Mouse (Mus musculus): Measurements from ENCODE around the gene Atp6ap1l.
"Not testable (repeated sequence)": the region's sequence is repeated elsewhere in the genome, so short reads cannot be mapped to it uniquely, and the experiment has no call there.

Atp6ap1l gene

GRCm38 (mm10) chr13:90905176-90905575 lies at the start of gene Atp6ap1l:
TSS of gene Atp6ap1l (minus strand) at chr13:90905355.
- DNase-seq (ENCODE audit: low read depth, low spot score), result no peak

DNA sequence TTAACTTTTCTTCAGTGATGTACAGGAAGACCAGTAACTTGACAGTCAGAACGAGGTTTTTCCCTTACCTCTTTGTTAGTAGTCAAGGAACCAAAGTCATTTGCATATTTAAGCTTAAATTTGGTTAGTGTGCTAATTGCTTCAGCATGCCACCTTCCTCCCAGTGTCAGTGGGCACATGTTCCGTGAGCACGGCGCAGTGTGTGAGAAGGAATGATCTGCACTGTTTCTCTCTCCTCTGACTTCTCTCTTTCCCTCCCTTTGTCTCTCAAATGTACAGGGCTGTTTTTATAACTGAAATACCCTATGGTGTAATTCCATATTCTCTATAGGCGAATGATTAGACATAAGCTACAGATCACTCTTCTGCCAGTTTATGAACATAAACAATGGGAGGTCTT lies 34.4 kb upstream of the Atp6ap1l start:
- DNase-seq (ENCODE audit: low read depth, low spot score), result no peak

- no peak for DNase-seq (ENCODE audit: low read depth, low spot score)
These were observed 34.0 kb upstream of the Atp6ap1l start for GRCm38 (mm10) chr13:90939192-90939591.

GRCm38 (mm10) chr13:90935852-90936251 lies 30.7 kb upstream of the Atp6ap1l start:
- no peak for DNase-seq (ENCODE audit: low read depth, low spot score)

GRCm38 (mm10) chr13:90933256-90933655 lies 28.1 kb upstream of the Atp6ap1l start:
- DNase-seq (ENCODE audit: low read depth, low spot score), result no peak

GRCm38 (mm10) chr13:90929847-90930246 lies 24.7 kb upstream of the Atp6ap1l start:
- DNase-seq (ENCODE audit: low read depth, low spot score), result peak; percentile 54

DNA sequence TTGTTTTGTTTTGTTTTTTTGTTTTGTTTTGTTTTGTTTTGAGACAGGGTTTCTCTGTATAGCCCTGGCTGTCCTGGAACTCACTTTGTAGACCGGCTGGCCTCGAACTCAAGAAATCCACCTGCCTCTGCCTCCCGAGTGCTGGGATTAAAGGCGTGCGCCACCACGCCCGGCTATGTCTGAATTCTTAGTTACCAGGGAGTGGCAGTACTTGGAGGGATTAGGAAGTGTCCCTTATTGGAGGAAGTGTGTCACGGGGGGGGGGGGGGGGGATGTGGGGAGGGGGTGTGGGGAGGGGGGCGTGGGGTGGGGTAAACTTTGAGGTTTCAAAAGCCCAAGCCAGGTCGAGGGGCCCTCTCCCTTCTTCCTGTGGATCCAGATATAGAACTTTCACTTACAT lies 23.1 kb upstream of the Atp6ap1l start:
- not testable (repeated sequence) for DNase-seq (ENCODE audit: low read depth, low spot score)

GRCm38 (mm10) chr13:90926938-90927633 lies 21.9 kb upstream of the Atp6ap1l start:
- no peak for DNase-seq (ENCODE audit: low read depth, low spot score)

DNA sequence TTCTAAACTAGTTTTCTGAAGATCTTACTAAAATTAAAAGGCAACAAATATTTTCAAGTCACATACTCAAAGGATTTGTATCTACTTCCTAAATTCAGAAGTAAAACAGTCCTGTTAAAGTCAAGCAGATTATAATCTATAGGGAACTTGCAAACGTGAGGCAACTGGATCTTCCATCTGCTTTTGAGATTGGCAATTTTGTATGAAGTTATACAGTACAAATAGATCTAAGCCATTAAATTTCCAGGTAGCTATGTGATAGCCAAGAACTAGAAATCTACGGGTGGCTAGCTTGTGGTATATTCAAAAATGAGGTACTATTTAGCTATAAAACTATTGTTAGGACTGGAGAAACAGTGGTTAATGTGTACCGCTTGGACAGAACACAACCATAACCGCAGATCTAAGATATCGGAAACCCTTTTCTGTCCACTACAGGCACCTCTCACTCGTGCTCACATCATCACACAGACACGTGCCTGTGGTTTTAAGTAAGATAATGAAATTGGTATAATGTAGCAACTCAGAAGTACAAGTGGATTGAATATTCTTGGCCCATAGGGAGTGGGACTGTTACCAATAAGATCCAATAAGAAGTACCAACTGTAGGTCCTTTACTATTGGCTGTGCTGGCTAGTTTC lies 21.1 kb upstream of the Atp6ap1l start:
- DNase-seq (ENCODE audit: low read depth, low spot score), result no peak

GRCm38 (mm10) chr13:90925191-90925590 lies 20.0 kb upstream of the Atp6ap1l start:
- DNase-seq (ENCODE audit: low read depth, low spot score), result no peak

- no peak for DNase-seq (ENCODE audit: low read depth, low spot score)
These were observed 18.9 kb upstream of the Atp6ap1l start for GRCm38 (mm10) chr13:90924072-90924471.

DNA sequence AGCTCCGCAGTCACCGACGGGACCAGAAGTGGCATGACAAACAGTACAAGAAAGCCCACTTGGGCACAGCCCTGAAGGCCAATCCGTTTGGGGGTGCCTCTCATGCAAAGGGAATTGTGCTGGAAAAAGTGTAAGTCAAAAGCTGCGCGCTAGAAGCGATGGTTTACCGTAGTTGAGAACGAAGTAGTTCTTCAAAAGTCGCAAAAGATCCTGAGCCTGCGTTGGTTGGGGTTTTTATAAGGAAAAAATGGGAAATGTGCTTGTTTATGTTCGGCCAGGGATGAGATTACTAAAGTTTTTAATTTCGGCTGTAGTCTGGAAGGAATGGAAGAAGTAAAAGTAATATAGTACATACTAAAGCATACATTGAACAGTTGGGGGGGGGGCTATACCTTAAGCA lies 18.5 kb upstream of the Atp6ap1l start:
- DNase-seq (ENCODE audit: low read depth, low spot score), result not testable (repeated sequence)

- DNase-seq (ENCODE audit: low read depth, low spot score), result peak; percentile 85
These were observed 17.8 kb upstream of the Atp6ap1l start, which contains the start of gene Rps23 for GRCm38 (mm10) chr13:90922751-90923612. TSS of gene Rps23 (plus strand) at chr13:90922958.

- no peak for DNase-seq (ENCODE audit: low read depth, low spot score)
These were observed 9.6 kb upstream of the Atp6ap1l start for GRCm38 (mm10) chr13:90914721-90915120.

GRCm38 (mm10) chr13:90913675-90914192 lies 8.6 kb upstream of the Atp6ap1l start:
- DNase-seq (ENCODE audit: low read depth, low spot score), result no peak

- DNase-seq (ENCODE audit: low read depth, low spot score), result no peak
These were observed 7.9 kb upstream of the Atp6ap1l start for GRCm38 (mm10) chr13:90912760-90913674.

DNA sequence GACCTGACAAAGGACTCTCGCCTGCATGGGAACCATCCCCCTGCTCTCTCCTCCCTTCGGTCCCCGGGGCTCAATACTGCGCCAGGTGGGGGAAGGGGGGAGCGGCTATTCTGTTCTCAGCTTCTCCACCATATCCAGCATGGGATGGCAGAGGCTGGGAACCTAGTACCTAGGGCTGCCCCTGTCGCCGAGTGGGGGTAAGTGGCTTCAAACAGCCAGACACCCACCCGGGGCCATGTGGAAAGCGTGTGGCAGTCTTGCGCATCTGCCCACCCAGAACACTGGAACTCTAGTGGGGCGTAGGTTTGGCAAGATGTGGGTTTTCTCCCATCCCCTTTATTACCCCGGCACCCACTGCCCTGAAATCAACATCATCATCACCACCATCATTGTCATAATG lies 2.2 kb upstream of the Atp6ap1l start:
- no peak for DNase-seq (ENCODE audit: low read depth, low spot score)

DNA sequence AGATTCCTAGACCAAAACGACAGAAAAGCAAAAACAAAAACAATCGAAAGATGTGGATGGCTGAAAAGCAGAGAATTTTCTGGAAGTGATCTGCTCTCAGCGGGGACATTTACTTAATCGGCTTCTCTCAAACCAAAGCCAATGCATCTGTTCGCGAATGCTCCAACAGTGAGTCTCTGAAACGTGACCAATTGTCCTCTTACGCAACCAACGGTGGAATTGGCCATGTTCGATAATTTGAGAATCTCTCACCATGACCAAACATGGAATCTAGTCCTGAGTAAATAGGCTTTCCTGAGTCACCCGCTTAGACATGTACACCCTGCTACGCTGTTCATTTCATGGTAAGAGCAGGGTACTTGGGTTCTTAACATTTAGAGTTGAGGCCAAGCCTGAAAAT lies 8.3 kb downstream of the Atp6ap1l start:
- no peak for DNase-seq (ENCODE audit: low read depth, low spot score)

GRCm38 (mm10) chr13:90896098-90896497 lies 9.1 kb downstream of the Atp6ap1l start:
- no peak for DNase-seq (ENCODE audit: low read depth, low spot score)

- DNase-seq (ENCODE audit: low read depth, low spot score), result no peak
These were observed 10.3 kb downstream of the Atp6ap1l start for GRCm38 (mm10) chr13:90894819-90895218.

- DNase-seq (ENCODE audit: low read depth, low spot score), result no peak
These were observed 15.0 kb downstream of the Atp6ap1l start for GRCm38 (mm10) chr13:90890111-90890510.

All from embryo, embryonic 11.5 days (tissue).